Mouse (Mus musculus): ENCODE data around the gene Lysmd3.

Gene Lysmd3

GRCm38 (mm10) chr13:81667713-81668112 lies 10.2 kb downstream of the Lysmd3 start:
- in situ Hi-C loops (cut with MboI, MseI), result no loop called here

DNA sequence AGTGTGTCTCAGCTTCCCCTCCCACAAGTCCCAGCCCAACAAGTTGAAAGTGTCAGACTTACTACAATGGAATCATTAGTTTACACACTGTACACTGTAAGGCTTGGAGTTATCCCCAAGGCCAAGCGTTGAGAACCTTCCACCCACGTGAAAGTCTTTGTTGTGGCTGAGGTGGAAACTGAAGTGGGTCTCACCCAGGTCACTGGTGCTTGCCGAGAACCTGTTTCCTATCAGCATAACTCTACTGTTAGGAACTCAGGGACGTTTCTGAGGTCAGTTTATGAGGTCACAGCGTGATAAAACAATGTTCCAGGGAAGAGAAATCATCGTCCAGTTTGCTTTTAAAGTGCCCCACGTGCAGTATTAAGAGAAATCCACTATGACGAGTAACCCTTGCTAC lies 17.9 kb downstream of the Lysmd3 start:
- in situ Hi-C loops (cut with MboI, MseI), result no loop called here

DNA sequence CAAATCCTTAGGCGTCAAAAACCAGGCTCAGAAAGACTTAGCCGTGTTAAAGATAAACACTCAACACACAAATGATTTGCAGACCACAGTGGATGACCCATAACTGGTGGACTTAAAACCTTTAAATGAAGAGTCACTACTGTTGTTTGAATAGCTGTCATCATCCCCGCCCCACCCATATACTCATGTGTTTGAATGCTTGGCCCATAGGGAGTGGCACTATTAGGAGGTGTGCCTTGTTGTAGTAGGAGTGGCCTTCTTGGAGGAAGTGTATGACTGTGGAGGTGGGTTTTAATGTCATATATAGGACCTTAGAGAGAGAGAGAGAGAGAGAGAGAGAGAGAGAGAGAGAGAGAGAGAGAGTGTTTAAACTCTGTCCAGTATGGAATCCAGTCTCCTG lies 25.6 kb downstream of the Lysmd3 start:
- in situ Hi-C loops (cut with MboI, MseI), result loop anchor here (10.0 kb wide), 1 partner anchor 508 kb away; no protein-coding TSS in a partner anchor

DNA sequence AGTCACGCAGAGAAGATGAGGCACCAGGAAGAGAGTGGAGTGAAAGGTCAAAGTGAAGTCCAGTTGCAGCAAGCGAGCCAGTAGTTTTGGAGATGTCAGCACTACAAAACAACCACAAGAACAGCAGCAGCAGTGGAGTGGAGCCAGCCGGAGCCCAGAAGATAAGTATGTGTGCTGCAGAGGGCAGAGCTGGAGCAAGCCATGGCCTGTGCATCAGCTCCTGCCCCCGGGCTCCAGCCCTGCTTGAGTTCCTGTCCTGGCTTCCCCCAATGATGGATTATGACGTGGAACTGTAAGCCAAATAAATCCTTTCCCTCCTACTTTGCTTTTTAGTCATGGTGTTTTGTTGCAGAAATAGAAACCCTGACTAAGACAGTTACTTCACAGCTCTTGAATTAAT lies 26.8 kb downstream of the Lysmd3 start:
- in situ Hi-C loops (cut with MboI, MseI), result loop anchor here (10.0 kb wide), 1 partner anchor 509 kb away; no protein-coding TSS in a partner anchor

- in situ Hi-C loops (cut with MboI, MseI), result loop anchor here (10.0 kb wide), 1 partner anchor 510 kb away; no protein-coding TSS in a partner anchor
Measured at GRCm38 (mm10) chr13:81684884-81685283, 27.4 kb downstream of the Lysmd3 start.

DNA sequence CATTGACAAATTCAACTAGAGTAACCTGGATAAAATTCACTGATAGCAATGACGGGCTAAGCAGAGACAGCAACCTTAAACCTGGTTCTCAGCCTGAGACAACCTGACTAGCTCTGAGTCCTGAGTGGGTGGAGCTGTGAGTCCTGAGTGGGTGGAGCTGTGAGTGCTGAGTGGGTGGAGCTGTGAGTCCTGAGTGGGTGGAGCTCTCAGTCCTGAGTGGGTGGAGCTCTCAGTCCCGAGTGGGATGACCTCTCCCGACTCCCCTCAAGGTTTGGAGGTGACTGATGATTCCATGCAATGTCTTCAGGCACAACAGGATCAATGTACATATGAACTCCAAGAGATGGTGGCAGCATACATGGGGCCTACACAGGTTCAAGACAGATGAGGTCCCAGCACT lies 32.1 kb downstream of the Lysmd3 start:
- in situ Hi-C loops (cut with MboI, MseI), result loop anchor here (10.0 kb wide), 1 partner anchor 515 kb away; no protein-coding TSS in a partner anchor

DNA sequence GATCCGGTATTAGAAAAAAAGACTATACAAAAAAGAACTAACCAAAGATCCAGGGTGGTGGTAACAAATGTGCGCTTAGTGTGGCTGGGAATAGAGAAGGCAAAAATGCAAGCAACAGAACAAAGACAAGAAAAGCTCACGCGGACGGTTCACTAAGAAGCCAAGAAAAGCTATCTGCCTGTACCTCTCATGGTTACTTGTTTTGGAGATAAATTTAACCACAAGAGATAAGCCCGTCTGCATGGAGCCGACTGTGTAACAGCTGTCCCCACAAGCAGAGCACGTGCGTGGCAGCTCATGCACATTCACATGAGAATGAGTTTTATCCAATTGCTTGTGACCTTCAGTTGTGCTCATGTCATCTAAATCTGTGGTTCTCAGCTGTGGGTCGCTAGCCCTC lies 33.0 kb downstream of the Lysmd3 start:
- in situ Hi-C loops (cut with MboI, MseI), result no loop called here

- in situ Hi-C loops (cut with MboI, MseI), result no loop called here
Measured at GRCm38 (mm10) chr13:81691606-81692005, 34.1 kb downstream of the Lysmd3 start.

DNA sequence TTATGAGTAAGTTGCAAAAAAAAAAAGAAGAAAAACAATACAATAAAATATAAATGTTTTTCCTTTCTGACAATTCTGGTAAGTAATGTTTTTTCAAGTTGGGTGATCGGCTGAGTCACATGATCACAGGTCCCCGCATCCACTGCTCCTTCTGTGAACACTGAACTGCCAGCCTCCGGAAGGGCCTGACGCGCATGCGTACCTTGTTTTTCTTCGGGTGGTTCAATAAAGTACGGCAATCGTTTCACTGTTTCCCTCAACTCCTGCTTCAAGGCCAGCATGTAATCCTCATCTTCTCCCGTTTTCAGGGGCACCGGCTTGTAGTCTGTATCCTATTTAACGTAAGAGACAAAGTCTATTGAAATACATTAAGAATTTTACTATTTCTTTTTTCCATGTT lies 37.0 kb downstream of the Lysmd3 start:
- in situ Hi-C loops (cut with MboI, MseI), result no loop called here

DNA sequence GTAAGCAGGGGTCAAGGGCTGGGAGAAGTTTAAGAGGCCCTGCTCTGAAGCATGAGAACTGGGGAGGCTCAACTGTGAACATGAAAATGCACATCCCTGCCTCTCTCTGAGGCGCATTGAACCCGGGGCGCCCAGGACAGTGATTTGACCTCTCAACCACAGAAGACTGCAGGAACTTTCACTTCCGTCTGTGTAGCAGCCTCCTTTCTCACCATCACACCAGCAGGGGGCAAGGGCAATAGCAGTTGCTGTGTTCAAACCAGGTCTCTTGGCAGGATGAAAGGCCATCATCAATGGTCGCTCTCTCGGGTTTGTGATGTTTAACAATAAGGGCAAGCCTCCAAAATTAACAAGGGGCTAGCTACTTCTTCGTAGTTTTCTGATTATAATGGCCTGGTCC lies 45.7 kb downstream of the Lysmd3 start:
- in situ Hi-C loops (cut with MboI, MseI), result no loop called here

- in situ Hi-C loops (cut with MboI, MseI), result no loop called here
Measured at GRCm38 (mm10) chr13:81703621-81704020, 46.2 kb downstream of the Lysmd3 start.

DNA sequence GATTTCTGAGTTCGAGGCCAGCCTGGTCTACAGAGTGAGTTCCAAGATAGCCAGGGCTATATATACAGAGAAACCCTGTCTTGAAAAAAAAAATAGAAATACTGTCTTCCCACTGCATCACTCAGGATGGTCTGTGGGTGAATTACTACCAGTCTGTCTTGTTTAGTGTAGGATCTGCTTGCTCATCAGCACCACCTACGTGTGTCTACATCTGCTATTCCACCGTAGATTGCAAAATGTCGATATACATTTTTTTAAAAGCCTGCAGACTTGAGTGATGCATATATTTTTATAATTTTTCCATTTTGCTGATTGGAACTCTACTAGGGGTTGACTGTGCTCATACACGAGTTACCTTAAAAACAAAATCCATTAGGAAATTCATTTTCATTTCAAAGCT lies 48.8 kb downstream of the Lysmd3 start:
- in situ Hi-C loops (cut with MboI, MseI), result no loop called here

DNA sequence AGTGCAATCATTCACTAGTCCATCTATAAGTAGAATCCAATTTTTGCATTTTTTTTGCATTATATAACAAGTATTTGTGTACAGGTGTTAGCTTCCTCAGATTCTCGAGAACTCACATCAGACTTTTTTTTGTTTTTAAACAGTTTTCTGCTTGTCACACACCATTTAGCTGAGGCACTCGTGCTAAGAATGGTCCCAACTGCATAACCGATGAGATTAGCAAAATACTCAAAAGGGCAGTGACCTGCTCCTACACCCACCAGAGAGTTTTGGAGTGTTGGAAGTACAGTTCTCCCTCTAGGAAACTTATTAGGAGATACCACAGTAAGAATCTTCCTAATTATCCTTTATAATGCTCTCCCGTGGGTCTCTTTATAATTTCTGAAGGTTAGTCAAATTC lies 52.3 kb downstream of the Lysmd3 start:
- in situ Hi-C loops (cut with MboI, MseI), result loop anchor here (5.0 kb wide), 1 partner anchor 67 kb away; no protein-coding TSS in a partner anchor

- in situ Hi-C loops (cut with MboI, MseI), result loop anchor here (5.0 kb wide), 1 partner anchor 67 kb away; no protein-coding TSS in a partner anchor
Measured at GRCm38 (mm10) chr13:81710266-81710665, 52.8 kb downstream of the Lysmd3 start.

DNA sequence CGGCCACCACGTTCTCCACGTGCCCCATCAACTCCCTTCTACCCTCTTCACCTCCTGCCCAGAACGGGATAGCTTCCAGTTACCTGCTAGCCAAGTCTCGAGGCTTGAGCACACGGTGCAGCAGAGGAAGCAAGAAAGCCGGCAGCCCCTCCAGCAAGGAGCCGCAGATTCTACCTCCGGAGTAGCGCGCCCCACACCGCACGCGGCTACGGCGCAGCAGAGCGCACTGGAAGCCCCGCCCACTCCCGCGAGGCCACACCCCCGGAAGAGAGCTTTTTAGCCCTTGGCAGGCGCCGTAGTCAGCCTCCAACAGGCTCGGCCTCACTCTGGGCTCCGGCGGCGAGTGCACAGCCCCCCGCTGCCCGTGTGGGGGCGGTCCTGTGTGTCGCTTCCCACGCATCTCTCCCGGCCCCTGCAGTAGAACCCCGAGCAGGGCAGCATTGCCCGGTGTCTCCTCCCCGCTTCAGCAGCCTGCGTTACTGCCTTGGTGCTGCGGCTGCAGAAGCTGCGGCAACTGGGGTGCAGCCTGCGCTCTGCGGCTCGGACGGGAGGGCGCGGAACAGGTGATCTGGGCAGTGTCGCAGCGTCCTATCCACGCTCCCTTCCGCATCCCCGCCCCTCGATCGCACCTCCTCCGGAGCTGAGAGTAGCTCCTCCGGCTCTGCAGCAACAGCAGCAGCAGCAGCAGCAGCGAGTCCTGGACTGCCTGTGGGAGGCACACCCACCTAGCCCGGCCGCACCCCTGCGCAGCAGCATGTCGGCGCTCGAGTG lies 53.5 kb downstream of the Lysmd3 start, which contains the start of the genes Polr3g and Mblac2:
Gene Polr3g (minus strand): TSS at position 239 of the 771 bp plus-strand sequence.
Gene Mblac2 (plus strand): TSS at position 567 of the 771 bp plus-strand sequence.
- in situ Hi-C loops (cut with MboI, MseI), result loop anchor here (5.0 kb wide), 1 partner anchor 66 kb away; no protein-coding TSS in a partner anchor

- in situ Hi-C loops (cut with MboI, MseI), result loop anchor here (5.0 kb wide), 1 partner anchor 66 kb away; no protein-coding TSS in a partner anchor
Measured at GRCm38 (mm10) chr13:81711546-81712371, 54.3 kb downstream of the Lysmd3 start.

GRCm38 (mm10) chr13:81713896-81714295 lies 56.4 kb downstream of the Lysmd3 start:
- in situ Hi-C loops (cut with MboI, MseI), result loop anchor here (5.0 kb wide), 1 partner anchor 63 kb away; no protein-coding TSS in a partner anchor
